Comparison of ENCODE assay signal across 20 mouse cellular contexts in genomic region chr3:83938871-83939270, GRCm38 (mm10).
A peak's percentile ranks its signal among the peaks of the same experiment; 100 is the strongest.
DNase-seq lines count a peak whose midpoint lies in the region; ATAC-seq lines count a peak whose summit lies in the region.
"Had no signal": no experiment of that assay in that cellular context is flagged by ENCODE, and none has a peak within 500 bp of the region (broad histone marks: within the 10 kb centered on the region; RNA-seq: fewer than 3 reads in every experiment).

No protein-coding gene starts in this region.

- no peak overlapping the region for H3K27ac ChIP-seq in embryonic facial prominence, embryonic 14.5 days (replicated peaks; ENCODE audit: low read depth, low read length)
- H3K27ac ChIP-seq in embryonic facial prominence, embryonic 10.5 days (replicated peaks) = no peak overlapping the region
- H3K27ac ChIP-seq in kidney, embryonic 15.5 days = peak overlapping the region; percentile 25; the same call in 1 of the 2 replicates
- H3K27ac ChIP-seq in embryonic facial prominence, embryonic 15.5 days (replicated peaks) = peak overlapping the region; percentile 28; the same call in 1 of the 2 replicates
- H3K27ac ChIP-seq: heart, embryonic 10.5 days; hindbrain, embryonic 13.5 days; left cerebral cortex, adult 2 months; limb, embryonic 12.5 days; liver, embryonic 13.5 days; midbrain, embryonic 10.5 days; neural tube, embryonic 12.5 days had no signal

- peak; percentile 59; the same call in 1 of the 2 replicates for ATAC-seq in embryonic facial prominence, embryonic 14.5 days (ENCODE audit: low read depth)
- ATAC-seq in kidney, embryonic 15.5 days (replicated peaks; ENCODE audit: low FRiP score) = peak; percentile 64; the same call in 1 of the 2 replicates
- ATAC-seq in embryonic facial prominence, embryonic 15.5 days (ENCODE audit: insufficient number of reproducible peaks, low FRiP score, low TSS enrichment, low read depth) = no peak
- ATAC-seq: forebrain, embryonic 13.5 days had no signal

- H3K9me3 ChIP-seq in embryonic facial prominence, embryonic 14.5 days (ENCODE audit: control insufficient read depth, low read length) = no peaks in the 10 kb centered on the region
- H3K9me3 ChIP-seq in embryonic facial prominence, embryonic 10.5 days = no peaks in the 10 kb centered on the region
- no peaks in the 10 kb centered on the region for H3K9me3 ChIP-seq in kidney, embryonic 15.5 days (replicated peaks)
- H3K9me3 ChIP-seq in embryonic facial prominence, embryonic 15.5 days (replicated peaks) = no peaks in the 10 kb centered on the region
- H3K9me3 ChIP-seq: forebrain, embryonic 13.5 days; heart, embryonic 10.5 days; hindbrain, embryonic 13.5 days; limb, embryonic 12.5 days; liver, embryonic 13.5 days; midbrain, embryonic 10.5 days; neural tube, embryonic 12.5 days had no signal

- H3K4me2 ChIP-seq in embryonic facial prominence, embryonic 14.5 days (ENCODE audit: low read depth, low read length) = no peak overlapping the region
- no peak overlapping the region for H3K4me2 ChIP-seq in kidney, embryonic 15.5 days
- H3K4me2 ChIP-seq in embryonic facial prominence, embryonic 15.5 days (replicated peaks) = no peak overlapping the region
- H3K4me2 ChIP-seq: forebrain, embryonic 13.5 days; hindbrain, embryonic 13.5 days; limb, embryonic 12.5 days; liver, embryonic 13.5 days; neural tube, embryonic 12.5 days had no signal

- 48% methylated on average over 5 of the region's 5 CpGs for WGBS in embryonic facial prominence, embryonic 14.5 days
- WGBS in embryonic facial prominence, embryonic 10.5 days = 51% methylated on average over 5 of the region's 5 CpGs
- WGBS in kidney, embryonic 15.5 days = 28% methylated on average over 5 of the region's 5 CpGs
- 38% methylated on average over 5 of the region's 5 CpGs for WGBS in embryonic facial prominence, embryonic 15.5 days

- H3K4me3 ChIP-seq in embryonic facial prominence, embryonic 14.5 days (ENCODE audit: low read depth, low read length) = no peak overlapping the region
- H3K4me3 ChIP-seq in embryonic facial prominence, embryonic 10.5 days = no peak overlapping the region
- H3K4me3 ChIP-seq in kidney, embryonic 15.5 days (replicated peaks) = no peak overlapping the region
- no peak overlapping the region for H3K4me3 ChIP-seq in embryonic facial prominence, embryonic 15.5 days (replicated peaks)
- H3K4me3 ChIP-seq: forebrain, embryonic 13.5 days; heart, embryonic 10.5 days; hindbrain, embryonic 13.5 days; left cerebral cortex, adult 2 months; limb, embryonic 12.5 days; liver, embryonic 13.5 days; midbrain, embryonic 10.5 days; neural tube, embryonic 12.5 days had no signal

- no peaks in the 10 kb centered on the region for H3K27me3 ChIP-seq in embryonic facial prominence, embryonic 14.5 days (replicated peaks; ENCODE audit: control insufficient read depth, insufficient read depth, low read length)
- no peaks in the 10 kb centered on the region for H3K27me3 ChIP-seq in embryonic facial prominence, embryonic 10.5 days (replicated peaks; ENCODE audit: low read depth, poor library complexity, severe bottlenecking)
- H3K27me3 ChIP-seq in kidney, embryonic 15.5 days = no peaks in the 10 kb centered on the region
- no peaks in the 10 kb centered on the region for H3K27me3 ChIP-seq in embryonic facial prominence, embryonic 15.5 days
- H3K27me3 ChIP-seq: forebrain, embryonic 13.5 days; hindbrain, embryonic 13.5 days; limb, embryonic 12.5 days; liver, embryonic 13.5 days; neural tube, embryonic 12.5 days had no signal

- H3K36me3 ChIP-seq in embryonic facial prominence, embryonic 14.5 days (ENCODE audit: control insufficient read depth, insufficient read depth, low read length) = peaks cover 51% of the 10 kb centered on the region
- H3K36me3 ChIP-seq in embryonic facial prominence, embryonic 10.5 days (replicated peaks) = peaks cover 97% of the 10 kb centered on the region
- peaks cover 56% of the 10 kb centered on the region for H3K36me3 ChIP-seq in kidney, embryonic 15.5 days
- peaks cover 49% of the 10 kb centered on the region for H3K36me3 ChIP-seq in embryonic facial prominence, embryonic 15.5 days

- H3K9ac ChIP-seq in embryonic facial prominence, embryonic 14.5 days (ENCODE audit: low read depth, low read length) = no peak overlapping the region
- no peak overlapping the region for H3K9ac ChIP-seq in kidney, embryonic 15.5 days
- no peak overlapping the region for H3K9ac ChIP-seq in embryonic facial prominence, embryonic 15.5 days
- H3K9ac ChIP-seq: forebrain, embryonic 13.5 days; hindbrain, embryonic 13.5 days; limb, embryonic 12.5 days; liver, embryonic 13.5 days; neural tube, embryonic 12.5 days had no signal

- no peaks in the 10 kb centered on the region for H3K4me1 ChIP-seq in embryonic facial prominence, embryonic 14.5 days (ENCODE audit: control insufficient read depth, insufficient read depth, low read length)
- no peaks in the 10 kb centered on the region for H3K4me1 ChIP-seq in embryonic facial prominence, embryonic 10.5 days
- H3K4me1 ChIP-seq in kidney, embryonic 15.5 days = peaks cover 6% of the 10 kb centered on the region; the same call in 1 of the 2 replicates
- H3K4me1 ChIP-seq in embryonic facial prominence, embryonic 15.5 days = peaks cover 17% of the 10 kb centered on the region
- H3K4me1 ChIP-seq: forebrain, embryonic 13.5 days; heart, embryonic 10.5 days; hindbrain, embryonic 13.5 days; limb, embryonic 12.5 days; liver, embryonic 13.5 days; neural tube, embryonic 12.5 days had no signal

- peak; percentile 31 for DNase-seq in embryonic facial prominence, embryonic 14.5 days (ENCODE audit: low spot score)
- DNase-seq in embryonic facial prominence, embryonic 10.5 days (ENCODE audit: low spot score) = no peak
- DNase-seq in kidney, adult 11 months = no peak
- DNase-seq in skeletal muscle tissue, adult 2 months (ENCODE audit: low read depth, low spot score) = peak; percentile 34
- no peak for DNase-seq in spleen, postnatal 10 days (ENCODE audit: low spot score in 2 of 2)
- DNase-seq in right cerebral cortex, postnatal 10 days (ENCODE audit: low spot score in 2 of 2) = no peak
- DNase-seq: adrenal gland, postnatal 36 days; cerebellum, adult 8-10 months; liver, embryonic 13.5 days; lung, postnatal 4 days; thymus, postnatal 36 days had no signal

Comparison
In these comparisons a context has a peak if more than half of its experiments do, and no peak if none do; other contexts are left out.
1. DNase-seq: peak in embryonic facial prominence, embryonic 14.5 days (single experiment) and skeletal muscle tissue, adult 2 months (single experiment); none in embryonic facial prominence, embryonic 10.5 days (single experiment), kidney, adult 11 months (single experiment), spleen, postnatal 10 days (0 of 2) and right cerebral cortex, postnatal 10 days (0 of 2).
2. H3K27ac ChIP-seq: peak in kidney, embryonic 15.5 days (single experiment) and embryonic facial prominence, embryonic 15.5 days (single experiment); none in embryonic facial prominence, embryonic 14.5 days (single experiment) and embryonic facial prominence, embryonic 10.5 days (single experiment).